8 mouse cellular contexts compared by ENCODE assay signal in genomic region chr8:71922567-71923401, GRCm38 (mm10). TPM values are rescaled to one million over a fixed set of nuclear protein-coding genes. Genes with fewer than 3 reads are reported as not detected.
DNase-seq lines count a peak whose midpoint lies in the region; ATAC-seq lines count a peak whose summit lies in the region.

No protein-coding gene starts in this region.

- intact Hi-C loops in gastrocnemius, postnatal 14 days (cut with DNase I; ENCODE audit: low total_unique reads) = no loop called here
- intact Hi-C loops in left cerebral cortex, postnatal 10 days (cut with DNase I) = loop anchor here (2.0 kb wide), 1 partner anchor 14 kb away; the partner anchor contains the start of genes Zfp617 and Zfp882

- ATAC-seq in inflammation-experienced regulatory T-cells, adult 6 months = peak; percentile 97
- ATAC-seq in megakaryocyte-erythroid progenitor cell, adult 5-6 weeks (replicated peaks; ENCODE audit: low FRiP score, low TSS enrichment, poor library complexity, severe bottlenecking) = peak; percentile 98

- peak; percentile 97 to 98 for DNase-seq in adrenal gland, adult (ENCODE audit: inconsistent age in 2 of 2, low spot score in 1 of 2)
- DNase-seq in embryo, embryonic 10.5 days (ENCODE audit: low spot score) = peak; percentile 97
- peak; percentile 94 for DNase-seq in gastrocnemius, postnatal 14 days
- peak; percentile 95 to 97 for DNase-seq in left cerebral cortex, postnatal 10 days (ENCODE audit: extremely low spot score in 1 of 2, low spot score in 2 of 2)
- peak; percentile 96 for DNase-seq in right cerebral cortex, postnatal 25 days
- DNase-seq in urinary bladder, postnatal 4 days (ENCODE audit: low spot score in 2 of 2) = peak; percentile 91 to 93

RNA-seq across cellular contexts. Expression of gene Zfp617, which starts 14.3 kb away (rescaled TPM):
- total RNA-seq in gastrocnemius, postnatal 14 days (2021) = 10 to 100 TPM; 17.9 to 18.4 TPM
- polyA plus RNA-seq in inflammation-experienced regulatory T-cells, adult 6 months (2017; shearing (Covaris generic)) = 10 to 100 TPM; 22.2 to 23.1 (median 22.8) TPM
- total RNA-seq in left cerebral cortex, postnatal 10 days (2021) = 10 to 100 TPM; 27.4 to 30.0 TPM
- total RNA-seq in megakaryocyte-erythroid progenitor cell, adult 5-6 weeks (2014; fragmentation: Nextera tagmentation) = 19.8 and 21.9 TPM in 2 replicates
- 14.2 and 14.7 TPM in 2 replicates for total RNA-seq in megakaryocyte-erythroid progenitor cell, adult 5-6 weeks (2017)

RNA-seq across cellular contexts. Expression of gene Zfp882, which starts 14.4 kb away (rescaled TPM):
- 1 to 10 TPM; 1.5 to 2.5 TPM for total RNA-seq in gastrocnemius, postnatal 14 days (2021)
- polyA plus RNA-seq in inflammation-experienced regulatory T-cells, adult 6 months (2017; shearing (Covaris generic)) = 10 to 100 TPM in 1 of 3 experiments, 1 to 10 TPM in 2; 5.3 to 10.2 (median 6.1) TPM
- 1 to 10 TPM; 9.9 to 10.0 TPM for total RNA-seq in left cerebral cortex, postnatal 10 days (2021)
- total RNA-seq in megakaryocyte-erythroid progenitor cell, adult 5-6 weeks (2014; fragmentation: Nextera tagmentation) = 4.0 and 6.3 TPM in 2 replicates
- total RNA-seq in megakaryocyte-erythroid progenitor cell, adult 5-6 weeks (2017) = 3.3 and 7.9 TPM in 2 replicates

RNA-seq across cellular contexts. Expression of gene Zfp961, which starts 28.1 kb away (rescaled TPM):
- total RNA-seq in gastrocnemius, postnatal 14 days (2021) = 1 to 10 TPM; 2.9 to 3.3 TPM
- 10 to 100 TPM; 24.4 to 30.1 (median 26.0) TPM for polyA plus RNA-seq in inflammation-experienced regulatory T-cells, adult 6 months (2017; shearing (Covaris generic))
- 10 to 100 TPM; 12.5 to 14.5 TPM for total RNA-seq in left cerebral cortex, postnatal 10 days (2021)
- 36.1 and 51.7 TPM in 2 replicates for total RNA-seq in megakaryocyte-erythroid progenitor cell, adult 5-6 weeks (2014; fragmentation: Nextera tagmentation)
- 31.0 and 33.9 TPM in 2 replicates for total RNA-seq in megakaryocyte-erythroid progenitor cell, adult 5-6 weeks (2017)

RNA-seq across cellular contexts. Expression of gene Zfp709, which starts 41.0 kb away (rescaled TPM):
- 1 to 10 TPM; 2.7 to 3.1 TPM for total RNA-seq in gastrocnemius, postnatal 14 days (2021)
- polyA plus RNA-seq in inflammation-experienced regulatory T-cells, adult 6 months (2017; shearing (Covaris generic)) = 1 to 10 TPM; 4.1 to 5.5 (median 4.9) TPM
- 10 to 100 TPM; 12.1 to 13.3 TPM for total RNA-seq in left cerebral cortex, postnatal 10 days (2021)
- total RNA-seq in megakaryocyte-erythroid progenitor cell, adult 5-6 weeks (2014; fragmentation: Nextera tagmentation) = 4.0 and 5.3 TPM in 2 replicates
- total RNA-seq in megakaryocyte-erythroid progenitor cell, adult 5-6 weeks (2017) = 3.5 and 11.3 TPM in 2 replicates

Comparison
In these comparisons a context has a peak if more than half of its experiments do, and no peak if none do; other contexts are left out.
1. Peak in every context shown above with its lines: DNase-seq and ATAC-seq.